Mouse (Mus musculus) liver, embryonic 14.5 days (tissue): ENCODE measurements at regions not wholly inside any gene's neighbourhood (a gene's known extent, or its start where the extent isn't known, plus 50 kb on each side); places are given as distances from the start of the nearest gene placed in this dataset.

Experiments used
- CTCF ChIP-seq: IDR thresholded peaks from 2 replicates; pipeline ENCODE4 v1.5.1; 2016; ENCODE audit warnings: antibody characterized with exemption, low read depth, control low read depth
- EP300 ChIP-seq: IDR thresholded peaks from 2 replicates; pipeline ENCODE4 v1.6.1; 2016; ENCODE audit warnings: antibody characterized with exemption, low read depth

- TF ChIP-seq EP300 (no peak), CTCF (no peak)
These were observed 587.5 kb downstream of the Bcl11a start for GRCm38 (mm10) chr11:24665310-24665709.
